Mouse (Mus musculus): ENCODE measurements around the gene Cacna1d.

Cacna1d gene

GRCm38 (mm10) chr14:30340140-30340539, 151.1 kb downstream of the Cacna1d start:
- intact Hi-C loops (cut with DNase I): no loop called here

GRCm38 (mm10) chr14:30331856-30332255, 159.4 kb downstream of the Cacna1d start:
- intact Hi-C loops (cut with DNase I): no loop called here

- intact Hi-C loops (cut with DNase I): no loop called here
Measured at GRCm38 (mm10) chr14:30330416-30331181, 160.7 kb downstream of the Cacna1d start.

- intact Hi-C loops (cut with DNase I): no loop called here
Measured at GRCm38 (mm10) chr14:30329109-30329508, 162.1 kb downstream of the Cacna1d start.

GRCm38 (mm10) chr14:30327452-30327851, 163.8 kb downstream of the Cacna1d start:
- intact Hi-C loops (cut with DNase I): no loop called here

- intact Hi-C loops (cut with DNase I): no loop called here
Measured at GRCm38 (mm10) chr14:30327051-30327450, 164.2 kb downstream of the Cacna1d start.

GRCm38 (mm10) chr14:30326226-30326625, 165.0 kb downstream of the Cacna1d start:
- intact Hi-C loops (cut with DNase I): no loop called here

- intact Hi-C loops (cut with DNase I): no loop called here
Measured at GRCm38 (mm10) chr14:30324994-30325393, 166.3 kb downstream of the Cacna1d start.

GRCm38 (mm10) chr14:30318715-30319437, 172.4 kb downstream of the Cacna1d start:
- intact Hi-C loops (cut with DNase I): no loop called here

GRCm38 (mm10) chr14:30318293-30318692, 173.0 kb downstream of the Cacna1d start:
- intact Hi-C loops (cut with DNase I): no loop called here

- intact Hi-C loops (cut with DNase I): no loop called here
Measured at GRCm38 (mm10) chr14:30317616-30318015, 173.6 kb downstream of the Cacna1d start.

- intact Hi-C loops (cut with DNase I): no loop called here
Measured at GRCm38 (mm10) chr14:30311206-30311889, 179.9 kb downstream of the Cacna1d start.

- intact Hi-C loops (cut with DNase I): no loop called here
Measured at GRCm38 (mm10) chr14:30310236-30310635, 181.0 kb downstream of the Cacna1d start.

GRCm38 (mm10) chr14:30306221-30306620, 185.0 kb downstream of the Cacna1d start:
- intact Hi-C loops (cut with DNase I): no loop called here

GRCm38 (mm10) chr14:30299946-30300345, 191.3 kb downstream of the Cacna1d start:
- intact Hi-C loops (cut with DNase I): no loop called here

GRCm38 (mm10) chr14:30297492-30297891, 193.8 kb downstream of the Cacna1d start:
- intact Hi-C loops (cut with DNase I): no loop called here

- intact Hi-C loops (cut with DNase I): no loop called here
Measured at GRCm38 (mm10) chr14:30292135-30292463, 199.2 kb downstream of the Cacna1d start.

GRCm38 (mm10) chr14:30291389-30292134, 199.7 kb downstream of the Cacna1d start:
- intact Hi-C loops (cut with DNase I): no loop called here

GRCm38 (mm10) chr14:30284446-30284845, 206.8 kb downstream of the Cacna1d start:
- intact Hi-C loops (cut with DNase I): no loop called here

GRCm38 (mm10) chr14:30284022-30284421, 207.2 kb downstream of the Cacna1d start:
- intact Hi-C loops (cut with DNase I): no loop called here

- intact Hi-C loops (cut with DNase I): no loop called here
Measured at GRCm38 (mm10) chr14:30275572-30275971, 215.7 kb downstream of the Cacna1d start.

Measured in adrenal gland (tissue).